Mouse (Mus musculus) ES-E14 (cell line): ENCODE measurements at regions not wholly inside any gene's neighbourhood (a gene's known extent, or its start where the extent isn't known, plus 50 kb on each side); places are given as distances from the start of the nearest gene placed in this dataset.

Experiments
- DNase-seq: peaks from one replicate; pipeline ENCODE4 v3.0.0-alpha.2; 2013; ENCODE audit warnings: low read depth, low spot score
- H3K27ac ChIP-seq: 2 replicates; pipeline ENCODE4 v1.5.1; 2012; ENCODE audit warnings: low read depth, mild to moderate bottlenecking, low read length, moderate library complexity, mixed read lengths; ENCODE audit not compliant: poor library complexity, insufficient read depth, severe bottlenecking
- H3K36me3 ChIP-seq: 2 replicates; pipeline ENCODE4 v1.6.1; 2012; ENCODE audit warnings: mild to moderate bottlenecking, low read length, moderate library complexity, mixed read lengths; ENCODE audit not compliant: control insufficient read depth, poor library complexity, insufficient read depth, severe bottlenecking
- H3K4me1 ChIP-seq, 2 experiments: fragments of 150-350 bp in 1 of 2; sonication (generic) in 1 of 2; 2 replicates each; pipeline ENCODE4 v1.6.1; 2012; ENCODE audit warnings: low read length in 2 of 2, mild to moderate bottlenecking in 1 of 2, mixed read lengths in 1 of 2; ENCODE audit not compliant: control insufficient read depth in 2 of 2, insufficient read depth in 2 of 2, poor library complexity in 1 of 2
- H3K4me3 ChIP-seq, 2 experiments: fragments of 150-350 bp in 1 of 2; sonication (generic) in 1 of 2; 2 replicates each; pipeline ENCODE4 v1.5.1; 2012; ENCODE audit warnings: low read length in 2 of 2, low read depth in 1 of 2, mild to moderate bottlenecking in 1 of 2, mixed read lengths in 1 of 2; ENCODE audit not compliant: insufficient read depth in 1 of 2, poor library complexity in 1 of 2, severe bottlenecking in 1 of 2
- H3K9ac ChIP-seq: 2 replicates; pipeline ENCODE4 v1.6.1; 2012; ENCODE audit warnings: low read depth, mild to moderate bottlenecking, low read length, mixed read lengths; ENCODE audit not compliant: poor library complexity, insufficient read depth, severe bottlenecking
- H3K9me3 ChIP-seq: fragments of 150-350 bp; sonication (generic); 2 replicates; pipeline ENCODE4 v1.6.1; 2012; ENCODE audit warnings: low read depth, mild to moderate bottlenecking, low read length; ENCODE audit not compliant: control insufficient read depth, insufficient read depth
- CHD2 ChIP-seq: IDR thresholded peaks from 2 replicates; pipeline ENCODE4 v1.6.1; 2014; ENCODE audit warnings: mild to moderate bottlenecking, low read depth, low read length, inconsistent platforms
- HCFC1 ChIP-seq: IDR thresholded peaks from 2 replicates; pipeline ENCODE4 v1.6.1; 2012; ENCODE audit warnings: low read length, inconsistent platforms, borderline replicate concordance; ENCODE audit not compliant: insufficient read depth
- MAFK ChIP-seq: IDR thresholded peaks from 2 replicates; pipeline ENCODE4 v1.6.1; 2014; ENCODE audit warnings: mild to moderate bottlenecking, low read depth, low read length, inconsistent platforms; ENCODE audit not compliant: insufficient read depth
- ZC3H11A ChIP-seq: IDR thresholded peaks from 2 replicates; pipeline ENCODE4 v1.6.1; 2012; ENCODE audit warnings: low read depth, mild to moderate bottlenecking, inconsistent platforms, low read length, borderline replicate concordance
- ZNF384 ChIP-seq: IDR thresholded peaks from 2 replicates; pipeline ENCODE4 v1.6.1; 2012; ENCODE audit warnings: low read depth, low read length, inconsistent platforms
- in situ Hi-C, 2 experiments: fragments of 600-800 bp; cut with MboI; formaldehyde crosslinking; loops; one replicate each; pipeline ENCODE4 v1.15.1; 2025; ENCODE audit warnings: low sequenced_read_pairs in 2 of 2, inconsistent platforms in 1 of 2; ENCODE audit not compliant: unreplicated experiment in 2 of 2

DNA sequence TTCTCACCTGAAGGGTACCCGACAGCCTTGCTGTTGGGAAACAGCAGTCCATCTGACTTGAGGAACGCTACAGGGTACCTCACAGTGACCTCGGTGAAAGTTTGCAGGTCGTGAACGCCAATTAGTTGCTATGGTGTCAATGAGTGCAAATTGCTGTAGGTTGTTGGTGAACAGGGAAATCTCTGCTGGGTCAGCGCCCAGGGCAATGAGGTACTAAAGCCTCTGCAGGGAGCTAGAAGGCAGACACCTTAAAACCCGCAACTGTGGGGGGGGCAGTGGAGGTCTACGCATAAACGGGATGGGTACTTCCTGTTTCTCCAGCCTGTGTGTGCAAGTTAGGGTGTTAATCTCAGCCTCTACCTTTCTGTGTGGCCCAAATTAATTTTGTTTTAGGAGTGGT lies 156.3 kb upstream of the Adgrl2 start:
- no peak for DNase-seq
- Histone ChIP-seq H3K36me3 (no peaks in the 10 kb centered on the region), H3K4me3 (no peak overlapping the region), H3K27ac (no peak overlapping the region), H3K9ac (no peak overlapping the region), H3K9me3 (no peaks in the 10 kb centered on the region), H3K4me1 (no peaks in the 10 kb centered on the region)
- in situ Hi-C loops: no loop called here
- TF ChIP-seq HCFC1 (no peak), CHD2 (no peak), ZNF384 (no peak), ZC3H11A (no peak)

DNA sequence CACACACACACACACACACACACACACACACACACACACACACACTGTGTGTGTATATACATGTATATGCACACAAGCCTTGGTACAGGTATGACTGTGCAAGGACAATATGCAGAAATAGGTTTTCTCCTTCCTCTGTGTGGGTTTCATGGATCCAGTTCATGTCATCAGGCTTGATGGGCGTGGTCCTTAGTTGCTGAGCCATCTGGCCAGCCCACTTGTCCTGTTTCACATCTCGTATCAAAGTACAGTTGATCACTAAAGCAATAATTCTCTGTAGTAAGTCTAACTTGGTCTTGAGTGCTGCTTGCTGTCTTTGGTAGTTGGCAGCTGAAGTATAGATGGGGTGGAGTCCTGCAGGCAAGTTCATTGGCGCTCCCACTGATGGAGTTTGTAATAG lies 150.1 kb upstream of the Adgrl2 start:
- DNase-seq: no peak
- in situ Hi-C loops: no loop called here
- TF ChIP-seq ZC3H11A: no peak
- TF ChIP-seq HCFC1: no peak
- no peak for TF ChIP-seq ZNF384
- no peak for TF ChIP-seq CHD2
- TF ChIP-seq MAFK: no peak
- Histone ChIP-seq H3K9me3 (no peaks in the 10 kb centered on the region), H3K27ac (no peak overlapping the region), H3K36me3 (no peaks in the 10 kb centered on the region), H3K4me3 (no peak overlapping the region), H3K9ac (no peak overlapping the region), H3K4me1 (peaks cover 0 to 1% of the 10 kb centered on the region in 2 experiments; a peak in 1 of 4 replicates)

DNA sequence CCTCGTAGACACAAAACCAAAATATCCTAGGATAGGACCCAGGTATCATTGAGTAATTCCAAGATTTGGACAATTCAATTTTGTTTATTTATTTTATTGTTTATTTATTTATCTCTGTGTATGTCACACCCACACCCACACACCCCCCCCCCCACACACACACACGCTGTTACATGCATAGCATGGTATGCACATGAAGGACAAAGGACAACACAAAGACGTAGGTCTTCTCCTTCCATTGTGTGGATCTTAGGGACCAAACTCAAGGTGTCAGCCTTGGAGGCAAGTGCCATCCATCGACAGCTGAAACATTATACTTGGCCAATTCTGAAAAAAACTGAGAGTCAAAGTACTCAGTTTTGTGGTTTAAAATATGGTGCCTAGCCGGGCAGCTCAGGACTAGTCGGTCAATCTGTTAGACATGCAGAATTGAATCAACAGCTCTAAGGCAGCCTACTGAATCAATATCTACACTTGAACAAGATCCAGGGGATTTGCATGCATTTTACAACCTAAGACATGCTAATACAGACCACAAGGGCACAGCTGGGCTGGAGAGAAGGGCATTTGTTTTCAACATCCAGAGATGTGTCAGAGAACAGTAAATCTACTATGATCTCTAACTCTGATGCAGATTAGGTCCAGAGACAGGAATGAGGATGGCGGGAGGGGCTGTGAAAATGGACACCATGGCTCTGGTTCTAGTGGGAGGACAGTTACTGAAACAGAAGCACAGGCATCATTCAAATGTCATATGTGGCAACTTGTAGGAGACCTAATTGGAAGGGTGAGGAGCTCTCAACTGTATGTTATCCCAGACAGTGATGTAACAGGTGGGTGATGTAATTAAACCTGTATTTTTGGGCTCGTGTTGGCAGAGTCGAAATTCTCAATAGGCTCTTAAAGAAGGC lies 143.9 kb upstream of the Adgrl2 start:
- Histone ChIP-seq H3K9me3 (no peaks in the 10 kb centered on the region), H3K4me3 (no peak overlapping the region), H3K4me1 (peaks cover 0 to 11% of the 10 kb centered on the region in 2 experiments; a peak in 2 of 4 replicates), H3K9ac (no peak overlapping the region), H3K27ac (no peak overlapping the region), H3K36me3 (no peaks in the 10 kb centered on the region)
- DNase-seq: no peak
- TF ChIP-seq HCFC1 (no peak), CHD2 (no peak), MAFK (no peak), ZC3H11A (no peak), ZNF384 (no peak)
- in situ Hi-C loops: no loop called here

DNA sequence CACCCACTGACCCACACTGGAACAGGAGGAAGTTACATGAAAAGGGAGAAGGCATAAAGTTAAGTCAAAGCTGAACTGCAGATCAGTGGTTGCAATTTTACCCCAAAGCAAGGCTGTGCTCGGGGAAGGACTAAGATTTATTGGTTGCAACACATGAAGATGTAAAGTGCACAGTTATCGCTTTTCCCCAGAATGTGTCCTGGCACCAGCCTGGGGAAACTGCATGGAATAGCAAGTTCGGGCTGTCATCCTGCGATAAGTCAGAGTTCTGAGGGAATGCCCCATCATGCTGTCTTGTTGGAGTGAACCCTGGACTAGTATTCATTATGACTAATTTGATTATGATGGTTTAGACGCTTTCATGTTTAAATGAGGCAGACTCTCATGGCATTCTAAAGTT lies 128.5 kb upstream of the Adgrl2 start:
- TF ChIP-seq ZC3H11A (no peak), MAFK (no peak), CHD2 (no peak), ZNF384 (no peak)
- H3K4me3 ChIP-seq: no peak overlapping the region
- H3K36me3 ChIP-seq: no peaks in the 10 kb centered on the region
- in situ Hi-C loops: no loop called here
- H3K9me3 ChIP-seq: no peaks in the 10 kb centered on the region
- H3K4me1 ChIP-seq: peaks cover 2 to 10% of the 10 kb centered on the region in 2 experiments; a peak in 3 of 4 replicates
- no peak overlapping the region for H3K27ac ChIP-seq
- DNase-seq: no peak
- H3K9ac ChIP-seq: no peak overlapping the region
